Mouse (Mus musculus): ENCODE data around the gene Ssr2.

Gene Ssr2

GRCm38 (mm10) chr3:88553880-88554586 lies 21.6 kb upstream of the Ssr2 start:
- TF ChIP-seq CTCF (conservative IDR thresholded peaks at IDR 0.05; ENCODE audit: low read length) (no peak), POU5F1 (IDR thresholded peaks at IDR 0.05; ENCODE audit: borderline replicate concordance, low read length) (no peak), NANOG (IDR thresholded peaks at IDR 0.05; ENCODE audit: borderline replicate concordance, low read length) (no peak)
- H3K9me3 ChIP-seq (ENCODE audit: low read length), result no peaks in the 10 kb centered on the region

DNA sequence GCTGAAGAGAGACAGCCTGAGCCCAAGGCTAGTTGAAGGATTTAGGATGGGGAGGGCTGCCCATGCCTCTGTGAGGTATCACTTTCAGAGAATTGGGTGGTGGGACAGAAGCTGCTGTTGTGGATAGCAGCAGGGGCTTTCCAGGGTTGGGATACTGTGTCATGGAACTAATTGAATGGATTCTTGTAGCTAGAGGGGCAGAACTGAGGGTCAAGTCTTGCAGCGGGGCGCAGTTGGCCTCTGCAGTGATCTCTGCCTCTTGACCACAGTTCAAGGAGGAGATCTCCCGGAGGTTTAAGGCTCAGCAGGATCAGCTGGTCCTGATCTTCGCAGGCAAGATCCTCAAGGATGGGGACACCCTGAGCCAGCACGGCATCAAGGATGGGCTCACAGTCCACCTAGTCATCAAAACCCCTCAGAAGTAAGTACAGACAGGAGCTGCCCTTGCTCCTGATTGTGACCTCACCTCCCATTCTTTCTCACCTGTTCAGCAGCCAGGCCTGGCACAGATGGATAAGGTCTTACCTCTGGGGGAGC lies 20.5 kb upstream of the Ssr2 start:
- H3K9me3 ChIP-seq (ENCODE audit: low read length), result no peaks in the 10 kb centered on the region
- peaks cover 78% of the 10 kb centered on the region for H3K4me1 ChIP-seq (replicated peaks; ENCODE audit: low read depth, low read length)
- H3K36me3 ChIP-seq (ENCODE audit: insufficient read depth, low read length), result peaks cover 64% of the 10 kb centered on the region
- no peaks in the 10 kb centered on the region for H3K27me3 ChIP-seq (ENCODE audit: insufficient read depth, low read length)
- H3K4me3 ChIP-seq (replicated peaks; ENCODE audit: low read length), result peak overlapping the region; percentile 99
- TF ChIP-seq NANOG (IDR thresholded peaks at IDR 0.05; ENCODE audit: borderline replicate concordance, low read length) (no peak), POU5F1 (IDR thresholded peaks at IDR 0.05; ENCODE audit: borderline replicate concordance, low read length) (no peak), CTCF (conservative IDR thresholded peaks at IDR 0.05; ENCODE audit: low read length) (no peak)

More at GRCm38 (mm10) chr3:88553880-88554586, 21.6 kb upstream of the Ssr2 start:
- Histone ChIP-seq H3K4me1 (replicated peaks; ENCODE audit: low read depth, low read length) (peaks cover 78% of the 10 kb centered on the region), H3K4me3 (replicated peaks; ENCODE audit: low read length) (peak overlapping the region; percentile 99), H3K27me3 (ENCODE audit: insufficient read depth, low read length) (no peaks in the 10 kb centered on the region), H3K36me3 (ENCODE audit: insufficient read depth, low read length) (peaks cover 61% of the 10 kb centered on the region)

- Histone ChIP-seq H3K36me3 (ENCODE audit: insufficient read depth, low read length) (peaks cover 64% of the 10 kb centered on the region), H3K9me3 (ENCODE audit: low read length) (no peaks in the 10 kb centered on the region), H3K4me3 (replicated peaks; ENCODE audit: low read length) (peak overlapping the region; percentile 99), H3K4me1 (replicated peaks; ENCODE audit: low read depth, low read length) (peaks cover 78% of the 10 kb centered on the region), H3K27me3 (ENCODE audit: insufficient read depth, low read length) (no peaks in the 10 kb centered on the region)
- TF ChIP-seq CTCF (conservative IDR thresholded peaks at IDR 0.05; ENCODE audit: low read length), result no peak
- TF ChIP-seq POU5F1 (IDR thresholded peaks at IDR 0.05; ENCODE audit: borderline replicate concordance, low read length), result no peak
- TF ChIP-seq NANOG (IDR thresholded peaks at IDR 0.05; ENCODE audit: borderline replicate concordance, low read length), result no peak
These were observed 19.9 kb upstream of the Ssr2 start for GRCm38 (mm10) chr3:88555731-88556130.

DNA sequence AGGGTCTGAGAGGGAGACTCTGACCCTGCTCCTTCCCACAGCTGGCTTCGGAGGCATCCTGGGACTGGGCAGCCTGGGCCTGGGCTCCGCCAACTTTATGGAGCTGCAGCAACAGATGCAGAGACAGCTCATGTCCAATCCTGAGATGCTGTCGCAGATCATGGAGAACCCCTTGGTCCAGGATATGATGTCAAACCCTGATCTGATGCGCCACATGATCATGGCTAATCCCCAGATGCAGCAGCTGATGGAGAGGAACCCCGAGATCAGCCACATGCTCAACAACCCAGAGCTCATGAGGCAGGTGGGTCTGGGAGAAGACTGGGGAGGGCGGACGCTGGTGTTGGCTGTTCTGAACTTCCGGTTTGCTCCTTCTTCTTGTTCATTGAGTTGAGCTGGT lies 19.1 kb upstream of the Ssr2 start:
- no peak for TF ChIP-seq POU5F1 (IDR thresholded peaks at IDR 0.05; ENCODE audit: borderline replicate concordance, low read length)
- TF ChIP-seq NANOG (IDR thresholded peaks at IDR 0.05; ENCODE audit: borderline replicate concordance, low read length), result no peak
- no peak for TF ChIP-seq CTCF (conservative IDR thresholded peaks at IDR 0.05; ENCODE audit: low read length)
- H3K36me3 ChIP-seq (ENCODE audit: insufficient read depth, low read length), result peaks cover 68% of the 10 kb centered on the region
- peak overlapping the region; percentile 17; the same call in 1 of the 2 replicates for H3K4me3 ChIP-seq (replicated peaks; ENCODE audit: low read length)
- no peaks in the 10 kb centered on the region for H3K27me3 ChIP-seq (ENCODE audit: insufficient read depth, low read length)
- H3K9me3 ChIP-seq (ENCODE audit: low read length), result no peaks in the 10 kb centered on the region
- peaks cover 78% of the 10 kb centered on the region for H3K4me1 ChIP-seq (replicated peaks; ENCODE audit: low read depth, low read length)

DNA sequence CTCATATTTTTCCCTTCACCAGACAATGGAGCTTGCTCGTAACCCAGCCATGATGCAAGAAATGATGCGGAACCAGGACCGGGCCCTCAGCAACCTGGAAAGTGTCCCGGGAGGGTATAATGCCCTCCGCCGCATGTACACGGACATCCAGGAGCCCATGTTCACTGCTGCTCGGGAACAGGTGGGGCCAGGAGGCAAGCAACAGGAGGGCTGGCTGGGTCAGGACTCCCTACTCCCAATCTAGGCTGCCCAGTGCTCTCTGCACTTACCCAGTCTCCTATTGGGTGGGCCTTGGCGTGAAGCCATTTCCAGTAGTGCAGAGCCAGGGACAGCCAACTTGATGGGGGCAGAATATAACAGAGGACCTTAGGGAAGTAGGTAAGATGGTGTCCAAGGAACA lies 16.1 kb upstream of the Ssr2 start:
- TF ChIP-seq CTCF (conservative IDR thresholded peaks at IDR 0.05; ENCODE audit: low read length) (no peak), NANOG (IDR thresholded peaks at IDR 0.05; ENCODE audit: borderline replicate concordance, low read length) (no peak), POU5F1 (IDR thresholded peaks at IDR 0.05; ENCODE audit: borderline replicate concordance, low read length) (no peak)
- Histone ChIP-seq H3K36me3 (ENCODE audit: insufficient read depth, low read length) (peaks cover 98% of the 10 kb centered on the region), H3K4me1 (replicated peaks; ENCODE audit: low read depth, low read length) (peaks cover 98% of the 10 kb centered on the region), H3K4me3 (replicated peaks; ENCODE audit: low read length) (peak overlapping the region; percentile 61), H3K9me3 (ENCODE audit: low read length) (no peaks in the 10 kb centered on the region), H3K27me3 (ENCODE audit: insufficient read depth, low read length) (no peaks in the 10 kb centered on the region)

DNA sequence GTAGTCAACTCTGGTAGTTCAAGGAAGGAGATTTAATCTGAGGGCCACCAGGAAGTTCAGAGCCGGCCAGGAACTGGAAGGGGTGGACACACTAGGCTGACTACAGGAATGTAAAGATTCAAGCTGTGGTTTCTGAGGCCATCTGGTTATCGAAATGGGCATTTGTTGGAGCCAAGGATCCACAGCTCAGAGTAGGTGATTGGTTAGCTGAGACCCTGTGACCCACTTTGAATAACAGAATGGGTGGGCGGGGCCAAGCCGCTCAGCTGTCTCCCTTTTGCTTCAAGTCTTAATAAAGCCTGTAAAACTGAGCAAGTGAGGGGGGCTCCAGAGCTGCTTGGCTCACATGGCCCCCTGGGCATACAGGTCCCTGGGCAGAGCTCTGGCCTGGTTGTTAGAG lies 13.7 kb upstream of the Ssr2 start:
- Histone ChIP-seq H3K9me3 (ENCODE audit: low read length) (no peaks in the 10 kb centered on the region), H3K4me3 (replicated peaks; ENCODE audit: low read length) (peak overlapping the region; percentile 13), H3K27me3 (ENCODE audit: insufficient read depth, low read length) (no peaks in the 10 kb centered on the region), H3K36me3 (ENCODE audit: insufficient read depth, low read length) (peaks cover 100% of the 10 kb centered on the region), H3K4me1 (replicated peaks; ENCODE audit: low read depth, low read length) (peaks cover 99% of the 10 kb centered on the region)
- TF ChIP-seq POU5F1 (IDR thresholded peaks at IDR 0.05; ENCODE audit: borderline replicate concordance, low read length) (no peak), CTCF (conservative IDR thresholded peaks at IDR 0.05; ENCODE audit: low read length) (no peak), NANOG (IDR thresholded peaks at IDR 0.05; ENCODE audit: borderline replicate concordance, low read length) (no peak)

DNA sequence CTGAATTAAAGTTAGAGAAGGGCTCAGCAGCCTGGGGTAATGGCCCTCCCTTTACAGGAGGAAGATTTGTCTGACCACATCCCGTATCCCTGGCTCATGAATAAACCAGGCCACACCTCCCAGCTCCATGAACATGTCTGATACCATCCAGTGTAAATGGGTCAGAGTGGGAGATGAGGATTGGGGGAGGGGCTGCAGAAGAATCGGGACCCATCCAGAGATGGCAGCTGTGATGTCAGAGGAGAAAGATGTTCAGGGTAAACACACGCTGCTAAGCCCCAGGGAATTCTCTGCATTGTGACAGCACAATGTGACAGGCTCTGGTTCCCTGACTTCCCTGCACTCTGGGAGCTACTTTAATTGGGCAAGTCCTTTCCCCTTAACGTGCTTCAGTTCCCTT lies 12.2 kb upstream of the Ssr2 start:
- peak overlapping the region; percentile 35 for H3K4me3 ChIP-seq (replicated peaks; ENCODE audit: low read length)
- no peaks in the 10 kb centered on the region for H3K27me3 ChIP-seq (ENCODE audit: insufficient read depth, low read length)
- no peak for TF ChIP-seq NANOG (IDR thresholded peaks at IDR 0.05; ENCODE audit: borderline replicate concordance, low read length)
- H3K4me1 ChIP-seq (replicated peaks; ENCODE audit: low read depth, low read length), result peaks cover 100% of the 10 kb centered on the region
- H3K36me3 ChIP-seq (ENCODE audit: insufficient read depth, low read length), result peaks cover 100% of the 10 kb centered on the region
- 0 out of 2 replicates have a peak, but pooled peaks cover 3% of the 10 kb centered on the region for H3K9me3 ChIP-seq (ENCODE audit: low read length)

- H3K36me3 ChIP-seq (ENCODE audit: insufficient read depth, low read length), result peaks cover 100% of the 10 kb centered on the region
- TF ChIP-seq CTCF (conservative IDR thresholded peaks at IDR 0.05; ENCODE audit: low read length) (no peak), NANOG (IDR thresholded peaks at IDR 0.05; ENCODE audit: borderline replicate concordance, low read length) (no peak), POU5F1 (IDR thresholded peaks at IDR 0.05; ENCODE audit: borderline replicate concordance, low read length) (no peak)
These were observed 11.7 kb upstream of the Ssr2 start for GRCm38 (mm10) chr3:88563966-88564365.

More at GRCm38 (mm10) chr3:88563966-88564365, 11.7 kb upstream of the Ssr2 start:
- Histone ChIP-seq H3K27me3 (ENCODE audit: insufficient read depth, low read length) (no peaks in the 10 kb centered on the region), H3K4me3 (replicated peaks; ENCODE audit: low read length) (peak overlapping the region; percentile 35), H3K4me1 (replicated peaks; ENCODE audit: low read depth, low read length) (peaks cover 100% of the 10 kb centered on the region), H3K9me3 (ENCODE audit: low read length) (peaks cover 8% of the 10 kb centered on the region)

Measured in E14TG2a.4 (cell line).